Mouse (Mus musculus): ENCODE results near the gene Gm27021.
"Not testable (repeated sequence)": the region's sequence is repeated elsewhere in the genome, so short reads cannot be mapped to it uniquely, and the experiment has no call there.

The Gm27021 gene

DNA sequence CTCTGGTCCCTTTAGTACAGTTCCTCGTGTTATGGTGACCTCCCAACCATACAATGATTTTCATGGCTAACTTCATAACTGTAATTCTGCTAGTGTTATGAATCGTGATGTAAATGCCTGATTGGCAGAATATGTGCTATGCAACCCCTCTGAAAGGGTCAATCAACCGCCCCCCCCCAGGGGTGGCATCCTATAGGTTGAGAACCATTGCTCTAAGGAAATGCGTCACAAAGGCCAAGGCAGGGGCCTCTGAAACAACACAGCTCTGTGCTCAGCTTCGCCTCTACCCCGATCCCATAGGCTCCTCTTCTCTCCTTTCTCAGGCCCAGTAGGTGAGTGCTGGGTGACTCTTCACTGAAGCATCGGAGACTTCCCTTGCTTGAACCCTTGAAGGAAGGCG lies 17.7 kb upstream of the Gm27021 start:
- no peak for DNase-seq (ENCODE audit: low spot score)

DNA sequence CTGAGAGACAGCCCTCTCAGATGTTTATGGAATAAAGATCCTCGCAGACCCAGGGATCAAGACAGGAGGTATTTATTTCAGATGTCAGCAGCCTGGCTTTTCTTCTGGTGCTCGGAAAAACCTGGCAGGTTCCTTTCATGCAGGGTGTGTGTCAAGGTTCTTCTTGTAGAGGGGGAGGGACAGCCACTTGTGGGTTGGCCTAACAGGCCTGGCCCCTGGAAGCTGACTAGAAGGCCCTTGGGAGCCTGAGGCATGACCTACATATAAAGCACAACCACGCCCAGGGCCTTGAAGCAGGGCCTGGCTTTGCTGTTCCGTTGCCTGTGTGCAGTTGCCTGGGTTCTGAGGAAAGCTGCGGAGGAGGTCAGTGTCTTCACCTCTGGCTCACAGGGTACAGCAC lies 17.2 kb upstream of the Gm27021 start:
- peak; percentile 64 for DNase-seq (ENCODE audit: low spot score)

DNA sequence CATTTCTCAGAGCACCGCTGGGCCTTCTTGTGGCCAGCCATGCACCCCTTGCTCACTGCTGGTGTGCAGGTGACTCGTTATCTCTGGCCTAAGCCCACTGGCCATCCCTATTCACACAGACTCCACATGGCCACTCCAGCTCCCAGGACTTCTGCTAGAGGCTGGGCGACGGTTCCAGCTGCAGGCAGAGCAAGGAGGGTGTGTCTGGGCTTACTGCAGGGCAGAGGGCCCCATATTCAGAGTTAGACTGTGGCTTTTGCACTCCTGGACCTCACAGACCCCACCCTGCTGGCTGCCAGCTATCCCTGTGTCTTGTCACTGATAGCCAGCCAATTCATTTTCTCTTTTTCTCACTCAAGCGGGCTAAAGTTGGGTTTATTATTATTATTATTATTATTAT lies 16.2 kb upstream of the Gm27021 start:
- no peak for DNase-seq (ENCODE audit: low spot score)

DNA sequence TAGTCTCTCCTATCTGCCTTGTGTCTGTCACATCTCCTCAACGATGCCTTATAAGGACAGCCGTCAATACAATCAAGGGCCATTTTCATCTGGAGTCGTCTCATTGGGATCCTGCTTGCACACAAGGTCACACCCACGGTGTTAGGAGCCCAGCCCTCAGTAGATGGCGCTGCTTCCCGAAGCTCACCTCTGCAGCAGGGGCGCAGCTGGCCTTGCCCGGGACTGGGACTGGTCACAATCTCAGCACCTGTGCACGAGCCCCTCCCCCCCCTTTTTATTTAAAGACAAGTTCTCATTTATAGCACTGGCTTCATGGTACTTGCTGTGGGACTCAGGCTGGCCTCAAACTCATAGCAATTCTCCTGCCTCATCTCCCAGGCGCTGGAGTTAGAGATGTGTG lies 15.7 kb upstream of the Gm27021 start:
- DNase-seq (ENCODE audit: low spot score), result peak; percentile 78

DNA sequence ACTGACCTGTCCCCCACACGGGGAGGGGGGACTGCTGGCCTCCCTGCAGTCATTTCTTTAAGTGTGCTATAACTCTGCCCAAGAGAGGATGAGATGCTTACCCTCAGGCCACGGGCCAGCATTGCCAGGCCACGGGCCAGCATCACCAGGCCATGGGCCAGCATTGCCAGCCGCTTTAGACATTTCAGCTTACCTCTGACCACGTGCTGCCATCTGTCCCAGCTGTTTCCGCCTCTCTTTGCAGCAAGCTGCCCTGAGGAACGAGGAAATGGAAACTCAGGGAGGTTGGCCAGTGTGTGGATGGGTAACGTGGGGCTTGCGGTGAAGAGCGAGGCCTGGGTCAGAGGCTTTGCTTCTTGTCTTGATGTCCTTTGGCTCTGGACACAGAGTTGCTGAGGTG lies 13.2 kb upstream of the Gm27021 start:
- no peak for DNase-seq (ENCODE audit: low spot score)

DNA sequence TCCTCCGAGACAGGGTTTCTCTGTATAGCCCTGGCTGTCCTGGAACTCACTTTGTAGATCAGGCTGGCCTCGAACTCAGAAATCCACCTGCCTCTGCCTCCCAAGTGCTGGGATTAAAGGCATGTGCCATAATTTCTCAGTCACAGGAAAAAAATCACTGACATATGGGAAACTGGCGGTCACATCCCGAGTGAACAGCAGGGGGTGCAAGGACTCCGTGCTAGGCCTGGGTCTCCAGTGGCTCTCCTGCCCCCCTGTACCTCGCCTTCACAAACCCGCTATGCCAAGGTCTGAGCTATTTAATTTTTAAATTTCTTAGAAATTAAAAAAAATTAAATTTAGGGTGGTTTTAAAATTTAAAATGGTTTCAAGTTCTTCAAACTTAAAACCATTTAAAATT lies 12.5 kb upstream of the Gm27021 start:
- not testable (repeated sequence) for DNase-seq (ENCODE audit: low spot score)

DNA sequence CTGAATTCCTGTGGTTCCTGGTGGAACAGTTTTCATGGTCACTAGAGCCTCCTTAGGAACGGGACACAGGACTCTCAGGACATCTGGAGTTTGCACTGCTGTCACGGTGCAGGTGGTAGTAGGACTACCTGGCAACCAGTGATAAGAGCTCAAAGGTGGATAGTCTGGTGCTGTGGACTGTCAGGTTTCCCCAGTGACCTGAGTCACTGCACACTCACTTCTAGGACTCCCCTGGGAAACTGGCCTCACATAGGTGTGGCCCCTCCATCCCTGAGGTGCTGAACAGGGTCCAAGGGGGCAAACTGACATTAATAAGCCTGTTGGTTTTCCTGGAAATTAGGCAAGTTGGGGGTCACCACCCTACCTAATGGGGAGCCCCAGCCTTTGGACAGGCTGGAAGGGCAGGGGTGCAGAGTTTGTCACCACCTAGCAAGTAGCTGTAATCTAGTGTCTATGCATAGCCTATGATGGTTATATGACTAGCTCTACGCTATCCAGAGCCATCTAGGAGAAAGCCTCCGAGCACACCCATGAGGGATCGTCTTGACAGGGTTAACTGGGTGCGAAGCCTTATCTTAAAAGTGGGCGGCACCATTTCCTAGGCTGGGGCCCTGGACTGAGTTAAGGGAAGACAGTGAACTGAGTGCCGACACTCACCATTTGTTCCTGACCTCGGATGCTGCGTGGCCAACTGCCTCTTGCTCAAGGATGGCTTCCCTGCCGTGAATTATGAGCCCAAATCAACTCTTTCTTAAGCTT lies 11.9 kb upstream of the Gm27021 start:
- DNase-seq (ENCODE audit: low spot score), result no peak

DNA sequence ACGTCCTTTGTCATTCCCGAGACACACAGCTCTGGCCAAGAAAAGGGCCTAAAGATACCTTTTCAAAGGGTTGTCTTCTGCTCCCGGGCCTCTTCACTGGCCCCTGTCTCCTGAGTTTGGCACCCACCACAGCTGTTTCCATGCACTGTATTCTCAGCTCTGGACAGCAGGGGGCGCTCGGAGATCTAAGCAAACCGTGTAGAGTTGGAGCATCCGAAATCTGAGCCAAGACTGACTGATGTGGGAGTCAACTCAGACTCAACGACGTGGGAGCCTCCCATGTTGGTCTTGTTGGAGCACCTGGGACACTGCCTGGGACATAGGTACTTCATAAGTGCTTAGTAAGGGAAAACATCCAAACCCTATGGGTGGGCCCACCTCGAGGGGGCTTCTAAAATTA lies 10.6 kb upstream of the Gm27021 start:
- DNase-seq (ENCODE audit: low spot score), result peak; percentile 82

DNA sequence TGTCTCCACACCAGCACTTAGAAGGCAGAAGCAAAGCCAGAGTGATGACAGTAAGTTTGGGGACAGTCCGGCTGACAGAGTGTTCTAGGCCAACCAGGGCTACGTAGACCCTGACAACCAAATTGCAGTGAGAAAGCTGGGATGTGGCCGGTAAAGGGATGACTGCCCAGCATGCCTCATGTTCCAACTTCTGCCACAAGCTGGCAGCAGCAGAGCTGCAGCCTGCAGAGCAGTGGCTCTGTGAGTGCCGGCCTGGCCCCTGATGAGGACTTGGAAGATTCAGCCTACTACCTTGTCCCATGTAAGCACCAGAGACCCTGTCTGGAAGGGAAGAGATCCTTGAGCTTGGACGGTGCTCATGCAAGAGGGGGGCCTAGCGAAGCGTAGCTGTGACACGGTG lies 7.8 kb upstream of the Gm27021 start:
- DNase-seq (ENCODE audit: low spot score), result no peak

DNA sequence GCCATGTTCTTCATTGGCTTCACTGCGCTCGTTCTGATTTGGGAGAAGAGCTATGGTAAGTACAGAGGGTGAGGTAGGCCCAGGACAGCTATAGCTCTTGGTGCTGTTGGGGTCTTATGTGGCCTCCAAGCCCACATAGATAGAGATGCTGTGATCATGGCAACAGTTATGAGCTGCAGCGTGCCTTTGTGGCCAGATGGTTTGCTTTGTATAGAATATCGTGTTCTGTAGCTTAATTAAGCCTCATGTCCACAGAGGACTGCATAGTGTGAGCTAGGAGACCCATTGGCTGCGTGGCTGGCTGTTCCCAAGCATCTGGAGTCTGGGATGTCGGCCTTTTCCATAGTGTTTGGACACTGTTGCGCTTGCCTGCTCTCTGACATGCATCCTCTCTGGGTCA lies 5.4 kb upstream of the Gm27021 start:
- no peak for DNase-seq (ENCODE audit: low spot score)

DNA sequence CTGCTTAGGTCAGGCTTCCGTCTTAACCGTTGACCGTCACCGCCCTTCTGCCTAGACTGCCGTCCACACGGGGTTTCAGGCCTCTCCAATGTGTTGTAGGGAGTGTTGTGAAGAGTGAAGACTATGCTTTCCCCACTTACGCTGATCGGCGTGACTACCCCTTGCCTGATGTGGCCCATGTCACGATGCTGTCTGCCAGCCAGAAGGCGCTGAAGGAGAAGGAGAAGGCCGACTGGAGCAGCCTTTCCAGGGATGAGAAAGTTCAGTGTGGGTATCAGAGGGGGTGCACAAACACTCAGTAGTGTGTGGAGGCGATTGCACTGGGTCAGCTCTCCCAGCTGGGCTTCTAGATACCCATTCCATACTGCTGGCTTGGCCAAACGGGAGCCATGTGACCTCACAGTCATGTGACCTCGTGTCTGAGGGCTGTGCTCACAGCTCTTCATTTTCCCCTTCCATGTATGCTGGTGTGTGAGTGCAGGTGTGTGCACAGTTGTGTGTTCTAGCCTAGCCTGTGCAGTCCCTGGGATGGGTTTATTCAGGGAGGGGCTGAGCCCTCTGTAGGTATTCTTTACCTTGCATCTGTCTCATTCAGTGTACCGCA lies 4.8 kb upstream of the Gm27021 start:
- DNase-seq (ENCODE audit: low spot score), result no peak

DNA sequence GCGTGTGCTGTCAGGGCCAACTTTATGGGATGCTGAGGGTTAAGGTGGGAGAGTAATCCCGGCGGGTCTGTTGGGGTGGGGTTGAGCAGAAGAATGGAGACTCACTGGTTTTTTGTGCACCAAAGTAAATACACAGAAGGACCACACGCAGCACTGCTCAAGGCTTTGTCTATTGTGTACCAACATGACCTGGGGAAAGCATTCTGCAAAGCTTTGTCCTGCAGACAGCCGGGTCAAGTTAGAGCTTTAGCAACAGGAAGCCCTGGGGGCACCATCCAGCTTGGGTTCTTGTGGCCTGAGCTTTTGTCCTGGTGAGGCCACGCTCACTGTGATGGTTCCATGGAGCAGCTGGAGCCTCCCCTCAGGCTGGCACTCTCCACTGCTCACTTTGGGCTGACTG lies 3.9 kb upstream of the Gm27021 start:
- DNase-seq (ENCODE audit: low spot score), result no peak

DNA sequence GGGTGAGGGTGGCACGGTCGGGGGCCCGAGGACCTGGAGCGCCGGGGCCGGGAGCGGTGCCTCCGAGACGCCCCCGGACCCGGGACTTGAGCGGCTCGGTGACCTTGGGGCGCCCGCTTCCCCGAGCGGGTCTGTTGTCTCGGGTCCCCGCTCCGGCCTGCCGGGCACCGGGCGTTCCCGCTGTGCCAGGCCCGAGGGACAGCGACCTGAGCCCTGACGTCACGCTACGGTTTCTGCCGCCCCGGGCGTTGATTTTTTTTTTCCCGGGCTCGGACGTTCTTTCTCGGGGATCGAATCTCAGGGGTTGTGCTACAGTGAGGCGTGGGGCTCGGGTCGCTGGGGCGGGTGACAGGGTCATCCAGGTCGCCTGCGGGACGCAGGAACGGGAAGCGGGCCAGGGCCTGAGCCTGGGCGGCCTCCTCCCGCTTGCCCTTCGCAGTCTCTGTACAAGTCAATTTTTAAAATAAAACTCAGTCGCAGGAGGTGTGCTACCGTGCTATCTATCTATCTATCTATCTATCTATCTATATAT lies 561 bp upstream of the Gm27021 start, which contains the start of gene Emc8:
TSS of gene Emc8 (minus strand) at position 200 of the 532 bp plus-strand sequence.
- DNase-seq (ENCODE audit: low spot score), result no peak

DNA sequence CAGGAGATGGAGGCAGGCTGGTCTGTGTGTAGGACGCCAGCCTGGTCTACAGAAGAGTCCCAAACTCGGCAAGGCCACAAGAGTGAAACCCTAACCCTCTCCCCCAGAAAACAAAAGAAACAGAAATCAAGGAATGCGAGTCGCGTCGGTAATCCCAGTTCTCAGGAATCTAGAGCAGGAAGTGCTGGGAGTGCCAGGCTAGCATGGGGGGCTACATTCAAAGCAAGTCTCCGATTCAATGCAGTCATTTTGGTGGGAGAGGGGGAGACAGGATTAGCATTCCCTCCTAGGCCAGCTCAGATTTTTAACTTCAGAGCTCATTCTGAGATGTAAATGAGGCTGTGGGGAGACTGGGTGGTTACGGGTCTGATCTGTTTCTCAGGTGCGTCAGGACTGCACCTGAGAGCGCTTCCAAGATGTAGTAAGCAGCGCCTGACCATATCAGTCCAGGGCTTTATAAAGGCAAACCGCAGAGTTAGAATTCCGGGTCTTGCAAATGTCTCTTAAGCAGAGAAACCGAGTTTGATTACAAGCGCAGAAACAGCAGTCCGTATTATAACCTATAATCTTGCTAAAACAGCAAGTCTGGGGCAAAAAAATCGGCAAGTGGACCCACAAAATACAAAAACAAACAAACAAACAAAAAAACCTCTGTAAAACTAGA lies 940 bp downstream of the Gm27021 start:
- DNase-seq (ENCODE audit: low spot score), result no peak

DNA sequence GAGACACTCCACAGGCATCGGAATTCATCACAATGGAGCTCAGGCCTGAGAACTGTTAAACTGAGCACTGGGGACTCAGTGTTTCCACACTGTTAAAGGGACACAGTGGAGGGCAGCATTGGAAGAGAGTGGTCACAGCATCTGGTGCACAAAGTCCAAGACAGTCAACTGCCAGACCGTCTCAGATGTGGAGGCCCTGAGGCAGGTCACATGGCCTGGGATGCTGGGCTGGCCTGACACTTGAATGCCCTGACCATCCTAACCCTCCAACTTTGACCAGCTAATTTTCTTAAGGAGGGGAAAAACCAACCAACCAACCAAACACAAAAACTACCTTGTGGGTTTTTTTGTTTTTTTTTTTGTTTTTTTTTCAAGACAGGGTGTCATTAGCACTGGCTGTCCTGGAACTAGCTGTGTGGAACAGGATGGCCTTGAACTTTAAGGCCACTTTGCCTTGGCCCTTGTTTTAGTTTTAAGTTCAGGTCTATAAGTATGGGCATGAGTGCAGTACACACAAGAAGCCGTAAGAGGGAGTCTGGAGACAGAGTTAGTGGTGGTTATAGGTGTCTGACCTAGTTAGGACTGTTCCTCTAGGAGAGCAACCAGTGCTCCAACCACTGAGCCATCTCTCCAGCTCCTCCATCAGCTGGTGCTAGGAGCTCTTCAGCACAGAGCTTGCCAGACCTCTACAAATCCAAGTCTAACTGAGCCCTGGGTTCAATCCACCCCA lies 2.0 kb downstream of the Gm27021 start:
- no peak for DNase-seq (ENCODE audit: low spot score)

DNA sequence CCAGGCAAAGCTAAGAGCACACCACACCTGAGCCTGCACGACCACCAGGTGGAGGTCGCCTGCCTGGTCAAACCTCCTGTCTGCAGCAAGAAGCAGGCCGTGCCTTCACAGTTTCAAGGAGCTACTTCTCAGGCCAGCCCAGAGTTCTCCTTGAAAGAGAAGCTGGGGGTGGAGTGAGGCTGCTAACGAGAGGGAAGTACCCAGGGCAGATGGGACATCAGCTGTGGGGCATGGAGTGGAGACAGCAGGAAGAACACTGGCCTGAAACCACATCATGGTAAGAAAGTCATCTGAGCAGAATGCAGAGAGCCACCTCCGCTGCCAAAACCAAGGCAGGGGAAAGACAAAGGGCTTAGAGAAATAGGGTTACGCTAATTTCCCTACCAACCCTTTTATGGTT lies 3.3 kb downstream of the Gm27021 start:
- no peak for DNase-seq (ENCODE audit: low spot score)

DNA sequence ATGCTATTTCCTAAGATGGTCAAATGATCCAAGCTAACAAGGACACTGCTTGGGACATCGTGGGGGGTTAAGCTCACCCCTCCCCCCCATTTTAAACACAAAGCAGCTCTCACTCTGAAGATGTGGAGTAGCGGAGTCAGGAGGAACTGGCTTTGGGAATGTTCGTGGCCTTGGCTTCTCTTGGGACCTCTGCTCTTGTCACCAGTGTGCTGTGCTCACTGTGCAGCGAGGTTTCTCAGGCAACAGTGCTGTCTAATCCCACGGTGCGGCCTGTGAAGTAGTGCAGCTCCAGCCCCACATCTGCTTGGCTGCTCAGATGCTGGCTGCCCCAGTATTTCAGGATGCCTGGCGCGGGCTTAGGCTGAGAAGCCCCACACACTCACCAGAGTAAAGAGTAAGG lies 10.5 kb downstream of the Gm27021 start:
- DNase-seq (ENCODE audit: low spot score), result no peak

DNA sequence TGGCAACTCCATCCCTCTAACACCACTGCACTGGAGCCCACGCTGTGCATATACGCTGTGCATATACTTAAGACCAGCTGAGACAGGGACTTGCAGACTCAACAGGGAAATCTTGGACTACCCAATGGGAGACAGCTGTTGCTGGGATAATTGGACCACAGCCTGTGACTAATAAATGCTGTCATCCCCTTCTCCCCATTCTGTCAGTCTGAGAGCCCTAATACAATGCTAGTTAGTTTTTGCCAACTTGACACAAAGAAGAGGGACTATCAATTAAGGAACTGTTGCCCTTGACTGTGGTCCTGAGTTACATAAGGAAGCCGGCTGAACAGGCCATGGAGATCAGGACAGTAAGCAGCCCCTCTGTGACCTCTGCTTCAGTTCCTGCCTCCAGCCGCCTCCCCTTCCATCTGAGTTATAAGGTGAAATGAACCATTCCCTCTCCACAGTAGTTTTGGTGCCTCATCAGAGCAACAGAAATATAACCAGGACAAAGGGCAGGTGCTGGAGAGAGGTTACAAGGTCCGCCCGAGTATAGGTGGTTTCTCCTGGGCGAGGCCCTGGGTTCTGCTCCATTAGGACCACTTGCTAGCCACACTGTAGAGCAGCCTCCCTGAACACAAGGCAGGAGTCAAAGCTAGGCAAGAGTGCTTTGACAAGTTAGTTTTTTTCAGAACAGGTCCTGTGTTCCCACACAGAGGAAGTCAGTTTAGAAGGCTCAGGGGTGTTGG lies 11.4 kb downstream of the Gm27021 start:
- no peak for DNase-seq (ENCODE audit: low spot score)

DNA sequence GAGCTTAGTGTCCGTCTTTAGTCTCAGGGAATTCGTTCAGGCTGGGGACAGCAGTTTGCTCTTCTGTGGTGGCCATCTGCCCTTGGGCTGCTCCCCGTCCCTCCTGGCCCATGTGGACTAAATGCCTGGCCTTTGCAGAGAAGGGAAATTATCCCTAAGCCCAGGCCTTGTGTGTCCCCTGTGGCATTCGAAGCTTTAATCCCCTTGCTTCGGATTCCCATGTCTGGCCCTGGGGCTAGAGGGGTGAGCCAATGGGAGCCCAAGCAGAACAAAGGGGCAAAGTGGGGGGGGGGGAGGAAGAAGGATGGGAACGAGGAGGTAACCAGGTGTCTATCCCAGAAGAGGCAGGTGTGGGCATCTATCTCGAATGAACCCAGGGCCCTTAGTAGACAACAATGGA lies 20.3 kb downstream of the Gm27021 start, which contains the start of gene 1190005I06Rik:
TSS of gene 1190005I06Rik (minus strand) at position 101 of the 400 bp plus-strand sequence.
- no peak for DNase-seq (ENCODE audit: low spot score)

DNA sequence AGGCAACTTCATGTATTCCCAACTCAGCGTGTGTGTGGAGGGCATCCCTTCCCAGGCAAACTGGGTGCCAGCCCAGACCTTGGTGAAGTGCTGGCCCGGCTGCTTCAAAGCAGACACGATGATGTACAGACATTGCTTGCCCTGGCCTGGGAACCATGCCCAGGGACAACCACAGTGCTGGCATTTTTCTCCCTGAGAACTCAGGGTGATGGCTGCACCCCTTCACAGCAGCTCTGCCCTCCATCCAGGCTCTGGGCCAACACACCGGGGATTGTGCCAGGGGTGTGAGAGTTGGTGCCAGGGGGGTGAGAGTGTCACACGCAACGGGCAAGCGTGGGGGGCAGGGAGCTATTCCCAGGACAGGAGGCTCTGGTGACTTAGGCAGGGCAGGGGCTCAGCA lies 23.2 kb downstream of the Gm27021 start:
- DNase-seq (ENCODE audit: low spot score), result no peak

DNA sequence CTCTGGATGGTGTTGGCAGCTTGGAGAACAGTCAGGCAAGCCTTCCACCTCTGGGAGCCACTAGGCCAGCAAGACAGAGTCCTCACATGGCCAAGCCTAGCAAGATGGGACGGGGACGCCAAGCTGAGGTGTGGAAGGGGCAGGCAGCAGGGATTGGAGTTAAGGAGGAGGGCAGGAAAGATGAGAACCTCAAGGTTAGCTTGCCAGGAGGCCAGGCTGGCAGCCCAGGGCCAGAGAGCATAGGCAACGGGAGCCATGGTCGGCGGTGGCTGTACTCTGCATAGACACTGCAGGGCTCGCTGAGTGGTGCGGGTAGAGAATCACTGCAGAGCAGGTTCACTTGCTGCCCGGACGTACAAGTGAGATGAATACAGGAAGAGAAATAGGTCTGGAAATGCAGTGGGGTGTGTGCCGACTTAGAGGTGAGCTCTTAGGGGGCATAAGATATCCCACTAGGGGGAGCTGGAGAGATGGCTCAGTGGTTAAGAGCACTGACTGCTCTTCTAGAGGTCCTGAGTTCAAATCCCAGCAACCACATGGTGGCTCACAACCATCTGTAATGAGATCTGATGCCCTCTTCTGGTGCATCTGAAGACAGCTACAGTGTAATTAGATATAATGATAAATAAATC lies 25.7 kb downstream of the Gm27021 start:
- DNase-seq (ENCODE audit: low spot score), result no peak
